Mouse (Mus musculus) spleen, postnatal 10 days (tissue): ENCODE measurements around the gene Tbc1d16.
A peak's percentile ranks its signal among the peaks of the same experiment; 100 is the strongest.

Experiments used
- DNase-seq, 2 experiments: peaks; one replicate each; pipeline ENCODE4 v3.0.0; 2021 to 2022; ENCODE audit warnings: low spot score in 2 of 2

The Tbc1d16 gene

DNA sequence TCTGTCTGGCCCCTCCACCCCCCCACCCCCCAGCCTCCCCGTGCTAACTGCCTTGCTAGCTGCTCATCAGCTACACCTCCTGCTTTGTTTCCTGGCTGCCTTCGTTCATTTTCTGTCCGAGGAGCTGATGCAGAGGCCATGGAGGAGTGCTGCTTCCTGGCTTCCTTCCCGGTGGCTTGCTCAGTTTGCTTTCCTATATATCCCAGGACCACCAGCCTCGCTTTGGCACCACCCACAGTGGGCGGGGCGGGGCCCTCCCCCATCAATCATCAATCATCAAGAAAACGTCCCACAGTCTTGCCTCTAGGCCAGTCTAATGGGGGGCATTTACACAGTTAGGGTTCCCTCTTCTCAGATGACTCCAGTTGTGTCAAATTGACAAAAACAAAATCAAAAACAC, 8.1 kb upstream of the Tbc1d16 start:
- DNase-seq = no peak

- peak; percentile 60 to 81 for DNase-seq
Measured at GRCm38 (mm10) chr11:119235596-119235995, 7.3 kb upstream of the Tbc1d16 start.

- peak in 1 of 2 experiments; percentile 32 for DNase-seq
Measured at GRCm38 (mm10) chr11:119234770-119235169, 6.5 kb upstream of the Tbc1d16 start.

DNA sequence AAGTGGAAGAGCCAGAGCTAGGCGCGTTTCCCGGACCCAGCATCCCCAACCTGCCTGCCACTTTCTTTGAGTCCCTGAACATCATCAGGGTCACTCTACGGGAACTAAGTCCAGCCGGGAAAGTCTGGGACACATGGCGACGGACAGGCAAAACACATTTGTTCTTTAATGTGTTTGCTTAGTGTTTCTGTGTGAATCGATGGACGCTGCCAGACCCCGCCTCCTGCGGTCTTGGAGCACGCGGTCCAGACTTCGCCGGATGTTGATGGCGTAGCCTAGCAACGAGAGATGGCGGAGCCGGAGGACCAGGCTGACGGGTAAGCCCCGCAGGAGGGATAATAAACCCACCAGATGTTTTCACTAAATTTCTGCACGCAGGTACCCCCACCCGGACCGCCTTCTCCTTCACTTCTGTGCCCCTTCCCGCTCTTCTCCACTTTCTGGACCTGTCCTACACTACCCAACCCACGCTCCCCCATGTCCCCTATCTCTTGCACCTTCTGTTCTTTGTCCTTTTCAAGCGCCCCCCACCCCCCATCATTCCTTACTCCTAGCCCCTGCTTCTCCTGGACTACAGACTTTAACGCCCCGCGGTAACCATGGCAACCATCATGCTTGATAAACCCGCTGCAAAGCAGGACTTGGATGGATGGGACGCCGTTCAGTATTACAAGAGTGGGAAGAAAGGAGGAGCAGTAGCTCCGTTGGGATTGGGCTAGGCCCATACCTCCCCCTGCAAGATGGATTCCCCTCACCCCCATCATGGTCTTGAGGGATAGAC, 737 bp upstream of the Tbc1d16 start:
- peak in 1 of 2 experiments; percentile 66 for DNase-seq

GRCm38 (mm10) chr11:119227591-119227990, 708 bp downstream of the Tbc1d16 start:
- peak in 1 of 2 experiments; percentile 10 for DNase-seq

DNA sequence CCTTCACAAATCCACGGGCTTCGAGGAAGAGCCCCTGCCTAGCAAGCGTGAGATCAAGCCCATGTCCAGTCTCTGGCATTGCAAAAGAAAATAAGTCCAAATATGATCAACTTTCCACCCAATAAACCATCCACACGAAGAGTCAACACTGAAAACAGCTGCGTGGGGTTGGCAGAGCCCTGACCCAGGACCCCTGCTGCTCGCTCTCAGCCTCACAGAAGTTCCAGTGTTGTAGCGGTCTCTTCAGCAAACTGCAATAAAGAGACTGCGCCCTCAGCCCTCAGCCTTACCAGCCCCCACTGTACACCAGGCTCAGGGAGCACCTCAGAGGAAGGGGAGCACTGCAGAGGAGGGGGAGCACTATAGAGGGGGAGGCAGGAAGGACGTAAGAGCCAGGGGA, 2.7 kb downstream of the Tbc1d16 start:
- DNase-seq = no peak

DNA sequence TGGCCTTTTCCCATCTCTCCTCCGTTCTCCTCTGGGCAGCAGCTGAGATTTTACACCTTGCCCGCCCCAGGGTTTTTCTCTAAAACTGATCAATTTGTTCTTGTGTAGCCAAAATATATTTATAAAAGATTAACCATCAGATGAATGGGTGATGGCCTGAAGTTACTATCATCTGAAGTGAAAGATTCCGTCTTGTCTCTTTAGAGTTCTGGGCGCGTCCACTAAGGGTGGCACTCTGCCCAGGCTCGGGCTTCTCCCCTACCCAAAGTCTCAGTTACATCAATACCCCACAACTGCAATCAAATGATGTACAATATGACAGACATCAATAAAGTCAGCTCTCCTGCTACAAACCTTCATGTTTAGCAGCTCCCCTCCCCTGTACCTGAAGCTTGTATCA, 3.4 kb downstream of the Tbc1d16 start:
- no peak for DNase-seq

- DNase-seq = no peak
Measured at GRCm38 (mm10) chr11:119223124-119223890, 5.0 kb downstream of the Tbc1d16 start.

GRCm38 (mm10) chr11:119221812-119222510, 6.3 kb downstream of the Tbc1d16 start:
- no peak for DNase-seq

GRCm38 (mm10) chr11:119219816-119220465, 8.4 kb downstream of the Tbc1d16 start:
- DNase-seq = no peak

DNA sequence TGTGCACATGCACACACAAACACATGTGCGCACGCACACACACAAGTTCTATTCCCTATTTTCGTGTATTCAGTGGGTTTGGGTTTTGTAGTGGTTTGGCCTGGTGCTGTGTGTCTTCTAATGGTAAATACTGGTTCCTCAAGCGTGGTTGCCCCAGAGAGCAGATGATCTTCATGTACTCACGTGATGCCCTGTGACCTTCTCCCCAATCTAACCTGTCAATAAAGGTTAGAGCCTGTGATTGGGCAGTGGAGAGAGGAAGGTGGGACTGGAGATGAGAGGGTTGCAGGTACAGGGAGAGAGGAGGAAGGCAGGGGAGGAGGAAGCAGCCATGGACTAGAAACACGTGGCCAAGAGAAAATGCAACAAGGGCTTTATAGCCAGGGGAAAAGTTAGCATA, 10.4 kb downstream of the Tbc1d16 start:
- DNase-seq = no peak

GRCm38 (mm10) chr11:119215905-119216507, 12.3 kb downstream of the Tbc1d16 start:
- DNase-seq = no peak

GRCm38 (mm10) chr11:119215038-119215904, 13.0 kb downstream of the Tbc1d16 start:
- no peak for DNase-seq

DNA sequence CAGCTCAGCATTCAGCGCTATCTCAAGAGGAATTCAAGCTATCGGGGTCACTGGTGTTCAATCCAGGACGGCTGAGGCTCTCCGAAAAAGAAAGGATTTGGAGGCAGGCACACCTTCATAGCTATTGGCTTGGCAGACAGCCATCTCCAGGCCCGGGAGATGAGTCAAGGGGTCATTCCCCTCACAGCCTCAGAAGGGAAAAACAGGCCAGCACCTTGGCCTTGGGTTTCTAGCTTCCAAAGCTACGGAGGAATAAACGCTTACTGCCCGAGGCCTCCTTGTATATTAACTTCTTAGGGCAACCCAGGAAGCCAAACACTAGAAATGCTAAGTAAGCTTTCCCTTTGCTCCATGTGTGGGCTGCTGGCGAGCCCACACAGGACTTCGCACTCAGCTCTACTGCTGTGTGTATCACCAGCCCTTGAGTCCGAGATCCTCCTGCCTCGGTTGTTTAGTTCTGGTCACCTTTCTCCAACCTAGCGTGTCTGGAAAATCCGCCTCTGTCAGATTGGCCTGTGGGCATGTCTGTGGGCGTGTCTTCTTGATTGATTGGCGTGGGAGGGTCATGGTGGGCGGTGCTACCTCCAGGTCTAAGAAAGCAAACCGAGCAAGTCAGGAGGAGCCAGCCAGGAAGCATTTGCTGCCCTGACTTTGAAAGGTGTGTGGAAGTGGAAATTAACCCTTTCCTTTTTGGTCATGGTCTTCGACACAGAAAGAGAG, 15.0 kb downstream of the Tbc1d16 start:
- DNase-seq = no peak

- DNase-seq = no peak
Measured at GRCm38 (mm10) chr11:119211604-119212309, 16.5 kb downstream of the Tbc1d16 start.

DNA sequence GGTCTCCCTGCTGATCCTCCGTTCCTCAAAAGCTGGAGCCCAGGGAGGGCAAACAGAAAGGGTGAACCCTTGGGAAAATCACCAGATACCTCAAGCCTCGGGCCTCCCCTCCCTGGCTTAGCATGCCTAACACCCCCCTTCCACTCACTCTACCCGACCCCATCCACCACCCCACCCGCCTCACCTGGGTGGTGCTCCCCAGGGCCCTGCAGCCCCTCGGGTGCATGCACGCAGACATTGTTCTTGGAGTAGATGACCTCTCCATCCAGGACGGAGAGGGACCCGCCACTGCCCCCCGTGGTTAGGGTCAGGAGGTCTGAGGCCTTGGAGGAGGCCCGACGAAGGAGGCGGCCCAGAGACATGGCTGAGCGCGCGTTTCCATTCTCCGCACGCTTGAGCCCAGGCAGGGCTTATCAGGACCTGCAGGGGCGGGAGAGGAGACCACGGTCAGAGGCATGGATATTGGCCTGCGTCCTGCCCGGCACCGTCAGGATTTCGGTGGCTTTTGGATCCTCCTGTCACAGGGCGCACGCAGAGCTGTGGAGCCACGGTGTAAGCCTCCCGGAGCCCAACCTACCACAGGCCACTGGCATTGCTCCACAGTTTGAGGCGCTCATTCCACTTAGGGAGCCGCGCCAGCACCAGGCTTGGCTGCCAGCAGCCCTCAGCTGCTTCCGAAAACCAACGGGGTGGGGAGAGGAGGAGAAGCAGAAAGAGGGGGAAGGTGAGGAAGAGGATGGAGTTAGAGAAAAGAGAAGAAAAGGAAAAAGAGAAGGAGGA, 17.8 kb downstream of the Tbc1d16 start:
- no peak for DNase-seq

DNA sequence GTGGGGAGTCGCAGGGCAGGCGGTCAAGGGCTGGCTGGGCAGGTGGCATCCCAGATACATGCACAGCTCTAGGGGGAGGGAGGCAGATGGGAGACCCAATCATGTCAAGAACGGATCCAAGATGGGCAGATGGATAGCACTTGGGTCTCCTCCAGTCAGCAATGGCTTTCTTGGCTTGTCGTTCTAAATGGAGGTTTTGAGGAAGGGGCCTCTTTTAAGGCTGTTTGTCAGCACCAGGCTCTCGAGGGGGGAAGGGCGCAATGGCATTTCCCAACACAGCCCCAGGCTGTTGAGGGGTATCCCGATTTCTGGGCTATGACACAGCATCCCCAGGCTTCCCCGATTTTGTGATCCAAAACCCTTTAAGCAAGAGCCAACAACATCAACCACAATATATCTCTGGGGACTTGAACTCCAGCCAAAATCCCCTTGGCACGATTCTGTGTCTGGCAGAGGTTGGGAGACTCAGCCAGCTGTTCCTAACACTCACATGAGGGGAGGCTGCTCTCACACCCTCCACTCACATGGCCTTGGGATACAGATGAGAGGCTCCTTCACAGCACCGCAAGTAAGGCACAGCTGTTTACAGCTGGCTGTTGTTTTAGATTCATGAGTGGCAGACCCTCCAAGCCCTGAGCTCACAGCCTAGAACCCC, 18.8 kb downstream of the Tbc1d16 start:
- no peak for DNase-seq

GRCm38 (mm10) chr11:119208870-119209370, 19.4 kb downstream of the Tbc1d16 start:
- DNase-seq = no peak
